Mouse (Mus musculus): ENCODE results near the gene Olfr1510.
"Not testable (repeated sequence)": the region's sequence is repeated elsewhere in the genome, so short reads cannot be mapped to it uniquely, and the experiment has no call there.

Gene Olfr1510

GRCm38 (mm10) chr14:52414273-52414672 is at the start of gene Olfr1510:
Olfr1510 (minus strand) TSS chr14:52414373.
- in situ Hi-C loops (cut with MboI, MseI) = no loop called here

- in situ Hi-C loops (cut with MboI, MseI) = no loop called here
These were observed 47.8 kb upstream of the Olfr1510 start for GRCm38 (mm10) chr14:52461928-52462327.

GRCm38 (mm10) chr14:52451138-52451537 is 37.0 kb upstream of the Olfr1510 start:
- in situ Hi-C loops (cut with MboI, MseI) = no loop called here

GRCm38 (mm10) chr14:52442690-52443089 is 28.5 kb upstream of the Olfr1510 start, which contains the start of gene Olfr1509:
Olfr1509 (plus strand) TSS chr14:52442990.
- in situ Hi-C loops (cut with MboI, MseI) = no loop called here

- in situ Hi-C loops (cut with MboI, MseI) = no loop called here
These were observed 13.5 kb upstream of the Olfr1510 start for GRCm38 (mm10) chr14:52427686-52428085.

GRCm38 (mm10) chr14:52410142-52410919 is 3.8 kb downstream of the Olfr1510 start:
- in situ Hi-C loops (cut with MboI, MseI) = not testable (repeated sequence)

GRCm38 (mm10) chr14:52397279-52397678 is 16.9 kb downstream of the Olfr1510 start, which contains the start of gene Olfr1511:
Olfr1511 (minus strand) TSS chr14:52397379.
- in situ Hi-C loops (cut with MboI, MseI) = loop anchor here (25.0 kb wide), 1 partner anchor 1890 kb away; the partner anchor contains the start of gene Olfr49

GRCm38 (mm10) chr14:52390084-52390848 is 23.9 kb downstream of the Olfr1510 start:
- in situ Hi-C loops (cut with MboI, MseI) = loop anchor here (25.0 kb wide), 1 partner anchor 1897 kb away; the partner anchor contains the start of gene Olfr49

- in situ Hi-C loops (cut with MboI, MseI) = loop anchor here (25.0 kb wide), 1 partner anchor 1908 kb away; the partner anchor contains the start of gene Olfr49
These were observed 35.1 kb downstream of the Olfr1510 start, which contains the start of gene Olfr1512 for GRCm38 (mm10) chr14:52379068-52379467. Olfr1512 (minus strand) TSS chr14:52379168.

- in situ Hi-C loops (cut with MboI, MseI) = no loop called here
These were observed 45.4 kb downstream of the Olfr1510 start for GRCm38 (mm10) chr14:52368741-52369140.

Measured in regulatory T cell (primary cell).